Comparison of ENCODE assay signal across 8 mouse cellular contexts in genomic region chr12:12840661-12841384, GRCm38 (mm10).
DNase-seq lines count a peak whose midpoint lies in the region; ATAC-seq and TF ChIP-seq lines count a peak whose summit lies in the region.

No protein-coding gene starts in this region.

- DNase-seq in forebrain, embryonic 11.5 days (ENCODE audit: low spot score) = peak; percentile 59
- DNase-seq in forebrain, postnatal 0 days = no peak
- peak; percentile 8 to 43 for DNase-seq in heart, postnatal 10 days
- DNase-seq in liver, embryonic 13.5 days = no peak
- no peak for DNase-seq in urinary bladder, postnatal 4 days (ENCODE audit: low spot score in 2 of 2)
- no peak for DNase-seq in urinary bladder, postnatal 14 days (ENCODE audit: low spot score)
- DNase-seq in natural killer cell, adult 2 months (ENCODE audit: low spot score in 2 of 2) = no peak

- ATAC-seq in forebrain, embryonic 11.5 days (replicated peaks; ENCODE audit: low FRiP score) = peak; percentile 44; the same call in 1 of the 2 replicates
- no peak for ATAC-seq in forebrain, postnatal 0 days
- no peak for ATAC-seq in liver, embryonic 13.5 days (ENCODE audit: low read depth)

- no peak overlapping the region; the same call in 1 of the 2 replicates for H3K9ac ChIP-seq in forebrain, embryonic 11.5 days (ENCODE audit: low read length)
- H3K9ac ChIP-seq in forebrain, postnatal 0 days = no peak overlapping the region
- H3K9ac ChIP-seq in ES-Bruce4 (ENCODE audit: low read depth, poor library complexity, severe bottlenecking) = peak overlapping the region; percentile 54
- H3K9ac ChIP-seq in liver, embryonic 13.5 days = no peak overlapping the region

- H3K9me3 ChIP-seq in forebrain, embryonic 11.5 days (ENCODE audit: control insufficient read depth, low read length) = no peaks in the 10 kb centered on the region
- H3K9me3 ChIP-seq in forebrain, postnatal 0 days (ENCODE audit: low read length) = no peaks in the 10 kb centered on the region
- no peaks in the 10 kb centered on the region for H3K9me3 ChIP-seq in ES-Bruce4 (replicated peaks; ENCODE audit: control insufficient read depth, insufficient read depth, low read length, poor library complexity, severe bottlenecking)
- H3K9me3 ChIP-seq in liver, embryonic 13.5 days (replicated peaks) = no peaks in the 10 kb centered on the region

- H3K4me3 ChIP-seq in forebrain, embryonic 11.5 days (ENCODE audit: low read depth, low read length) = no peak overlapping the region
- H3K4me3 ChIP-seq in forebrain, postnatal 0 days (ENCODE audit: low read depth, low read length) = no peak overlapping the region
- H3K4me3 ChIP-seq in ES-Bruce4 (ENCODE audit: low read depth, low read length) = peak overlapping the region; percentile 68
- H3K4me3 ChIP-seq in liver, embryonic 13.5 days (replicated peaks) = no peak overlapping the region

- peak; percentile 24; the same call in 1 of the 2 replicates for TF ChIP-seq EP300 in ES-Bruce4 (IDR thresholded peaks at IDR 0.05; ENCODE audit: insufficient read depth, low read depth, low read length)

- WGBS in forebrain, embryonic 11.5 days = 35% methylated on average over 17 of the region's 17 CpGs
- WGBS in forebrain, postnatal 0 days = 41% methylated on average over 17 of the region's 17 CpGs
- WGBS in liver, embryonic 13.5 days (ENCODE audit: insufficient replicate concordance) = 45% methylated on average over 17 of the region's 17 CpGs

- intact Hi-C loops in heart, postnatal 10 days (cut with DNase I) = loop anchor here (5.0 kb wide), 1 partner anchor 56 kb away; no protein-coding TSS in a partner anchor

- no peak overlapping the region for H3K4me2 ChIP-seq in forebrain, embryonic 11.5 days (ENCODE audit: low read depth, low read length, severe bottlenecking)
- H3K4me2 ChIP-seq in forebrain, postnatal 0 days (ENCODE audit: low read depth) = no peak overlapping the region
- 0 out of 2 replicates have a peak overlapping the region, but pooled peaks have one; percentile 24 for H3K4me2 ChIP-seq in liver, embryonic 13.5 days

- no peaks in the 10 kb centered on the region for H3K36me3 ChIP-seq in forebrain, embryonic 11.5 days (ENCODE audit: control insufficient read depth, insufficient read depth, low read length)
- no peaks in the 10 kb centered on the region for H3K36me3 ChIP-seq in forebrain, postnatal 0 days (ENCODE audit: insufficient read depth)
- H3K36me3 ChIP-seq in ES-Bruce4 (ENCODE audit: control insufficient read depth, insufficient read depth, low read length, poor library complexity, severe bottlenecking) = no peaks in the 10 kb centered on the region
- H3K36me3 ChIP-seq in liver, embryonic 13.5 days = no peaks in the 10 kb centered on the region

- peaks cover 3% of the 10 kb centered on the region; the same call in 1 of the 2 replicates for H3K4me1 ChIP-seq in forebrain, embryonic 11.5 days (replicated peaks; ENCODE audit: control insufficient read depth, insufficient read depth, low read length)
- no peaks in the 10 kb centered on the region for H3K4me1 ChIP-seq in forebrain, postnatal 0 days (ENCODE audit: insufficient read depth)
- H3K4me1 ChIP-seq in ES-Bruce4 (ENCODE audit: control insufficient read depth, insufficient read depth, low read length) = peaks cover 5% of the 10 kb centered on the region
- peaks cover 4% of the 10 kb centered on the region; the same call in 1 of the 2 replicates for H3K4me1 ChIP-seq in liver, embryonic 13.5 days (replicated peaks)

- no peak overlapping the region for H3K27ac ChIP-seq in forebrain, embryonic 11.5 days (ENCODE audit: low read depth, low read length)
- no peak overlapping the region for H3K27ac ChIP-seq in forebrain, postnatal 0 days (ENCODE audit: low read depth, low read length)
- peak overlapping the region; percentile 60 for H3K27ac ChIP-seq in ES-Bruce4 (ENCODE audit: insufficient read depth, low read length)
- H3K27ac ChIP-seq in liver, embryonic 13.5 days = no peak overlapping the region

- TF ChIP-seq CTCF in forebrain, postnatal 0 days (IDR thresholded peaks at IDR 0.05; ENCODE audit: low read depth) = no peak
- no peak for TF ChIP-seq CTCF in ES-Bruce4 (IDR thresholded peaks at IDR 0.05; ENCODE audit: low read depth, low read length)

- TF ChIP-seq POLR2A in ES-Bruce4 (IDR thresholded peaks at IDR 0.05; ENCODE audit: insufficient read depth, low read length) = no peak

- H3K27me3 ChIP-seq in forebrain, embryonic 11.5 days (ENCODE audit: control insufficient read depth, insufficient read depth, low read length) = no peaks in the 10 kb centered on the region
- no peaks in the 10 kb centered on the region for H3K27me3 ChIP-seq in forebrain, postnatal 0 days (ENCODE audit: insufficient read depth, low read length)
- H3K27me3 ChIP-seq in ES-Bruce4 (ENCODE audit: control insufficient read depth, insufficient read depth, low read length, poor library complexity, severe bottlenecking) = no peaks in the 10 kb centered on the region
- no peaks in the 10 kb centered on the region for H3K27me3 ChIP-seq in liver, embryonic 13.5 days

Comparison
In these comparisons a context has a peak if more than half of its experiments do, and no peak if none do; other contexts are left out.
1. DNase-seq: peak in forebrain, embryonic 11.5 days (single experiment) and heart, postnatal 10 days (2 of 2); none in forebrain, postnatal 0 days (single experiment), liver, embryonic 13.5 days (single experiment), urinary bladder, postnatal 4 days (0 of 2), urinary bladder, postnatal 14 days (single experiment) and natural killer cell, adult 2 months (0 of 2).